Mouse (Mus musculus): ENCODE results near the gene Stum. TPM values are rescaled to one million over a fixed set of nuclear protein-coding genes. Genes with fewer than 3 reads are reported as not detected.

The Stum gene
- total and polyA plus RNA-seq, 3 experiments = 0.11 TPM; not detected in 2

- DNase-seq (ENCODE audit: low spot score) (no peak), ATAC-seq (ENCODE audit: extremely low read depth, insufficient number of reproducible peaks, low FRiP score, poor library complexity, severe bottlenecking) (no peak)
- Histone ChIP-seq H3K36me3 (replicated peaks) (peaks cover 54% of the 10 kb centered on the region), H3K27me3 (ENCODE audit: insufficient read depth, low read length) (no peaks in the 10 kb centered on the region), H3K4me1 (ENCODE audit: insufficient read depth, low read depth, low read length) (peaks cover 27% of the 10 kb centered on the region), H3K9me3 (replicated peaks) (no peaks in the 10 kb centered on the region), H3K4me3 (ENCODE audit: low read depth, low read length) (no peak overlapping the region)
- TF ChIP-seq POLR2AphosphoS5 (IDR thresholded peaks at IDR 0.05; ENCODE audit: insufficient replicate concordance, low read depth, low read length) (no peak), CTCF (IDR thresholded peaks at IDR 0.05; ENCODE audit: low read depth, low read length) (no peak), GATA1 (IDR thresholded peaks at IDR 0.05; ENCODE audit: borderline replicate concordance, low read length) (no peak), GATA2 (IDR thresholded peaks at IDR 0.05; ENCODE audit: borderline replicate concordance, low read depth, low read length) (no peak), TAL1 (conservative IDR thresholded peaks at IDR 0.05; ENCODE audit: low read depth, low read length) (no peak)
Measured at GRCm38 (mm10) chr1:180403694-180404606, 79.4 kb downstream of the Stum start.

DNA sequence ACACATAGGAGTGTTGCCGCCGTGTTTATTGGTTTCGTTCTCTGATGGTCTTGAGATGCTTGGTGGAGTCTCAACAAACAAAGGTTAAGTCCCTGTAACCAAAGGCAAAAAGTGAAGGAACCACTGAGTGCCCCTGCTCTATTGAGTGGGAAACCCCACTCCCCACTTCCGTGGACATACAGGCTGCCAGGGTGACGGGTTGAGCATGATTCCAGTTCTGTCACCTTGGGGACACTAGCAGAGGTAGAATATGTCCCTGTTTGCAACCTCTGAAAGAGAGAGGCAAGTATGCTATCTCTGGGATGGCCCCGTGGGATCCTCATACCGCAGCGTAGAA lies 80.0 kb downstream of the Stum start:
- no peak for ATAC-seq (ENCODE audit: extremely low read depth, insufficient number of reproducible peaks, low FRiP score, poor library complexity, severe bottlenecking)
- Histone ChIP-seq H3K4me1 (ENCODE audit: insufficient read depth, low read depth, low read length) (peaks cover 27% of the 10 kb centered on the region), H3K4me3 (ENCODE audit: low read depth, low read length) (no peak overlapping the region), H3K9me3 (replicated peaks) (no peaks in the 10 kb centered on the region), H3K36me3 (replicated peaks) (peaks cover 50% of the 10 kb centered on the region), H3K27me3 (ENCODE audit: insufficient read depth, low read length) (no peaks in the 10 kb centered on the region)
- no peak for DNase-seq (ENCODE audit: low spot score)
- TF ChIP-seq POLR2AphosphoS5 (IDR thresholded peaks at IDR 0.05; ENCODE audit: insufficient replicate concordance, low read depth, low read length) = no peak
- no peak for TF ChIP-seq CTCF (IDR thresholded peaks at IDR 0.05; ENCODE audit: low read depth, low read length)
- TF ChIP-seq GATA2 (IDR thresholded peaks at IDR 0.05; ENCODE audit: borderline replicate concordance, low read depth, low read length) = no peak
- TF ChIP-seq TAL1 (conservative IDR thresholded peaks at IDR 0.05; ENCODE audit: low read depth, low read length) = no peak
- TF ChIP-seq GATA1 (IDR thresholded peaks at IDR 0.05; ENCODE audit: borderline replicate concordance, low read length) = no peak

GRCm38 (mm10) chr1:180402481-180403081 lies 80.7 kb downstream of the Stum start:
- H3K27me3 ChIP-seq (ENCODE audit: insufficient read depth, low read length) = no peaks in the 10 kb centered on the region
- no peak for ATAC-seq (ENCODE audit: extremely low read depth, insufficient number of reproducible peaks, low FRiP score, poor library complexity, severe bottlenecking)
- no peaks in the 10 kb centered on the region for H3K9me3 ChIP-seq (replicated peaks)
- H3K4me1 ChIP-seq (ENCODE audit: insufficient read depth, low read depth, low read length) = peaks cover 27% of the 10 kb centered on the region
- no peak for DNase-seq (ENCODE audit: low spot score)
- peaks cover 45% of the 10 kb centered on the region for H3K36me3 ChIP-seq (replicated peaks)
- no peak for TF ChIP-seq GATA1 (IDR thresholded peaks at IDR 0.05; ENCODE audit: borderline replicate concordance, low read length)
- TF ChIP-seq TAL1 (conservative IDR thresholded peaks at IDR 0.05; ENCODE audit: low read depth, low read length) = no peak
- no peak overlapping the region for H3K4me3 ChIP-seq (ENCODE audit: low read depth, low read length)

DNA sequence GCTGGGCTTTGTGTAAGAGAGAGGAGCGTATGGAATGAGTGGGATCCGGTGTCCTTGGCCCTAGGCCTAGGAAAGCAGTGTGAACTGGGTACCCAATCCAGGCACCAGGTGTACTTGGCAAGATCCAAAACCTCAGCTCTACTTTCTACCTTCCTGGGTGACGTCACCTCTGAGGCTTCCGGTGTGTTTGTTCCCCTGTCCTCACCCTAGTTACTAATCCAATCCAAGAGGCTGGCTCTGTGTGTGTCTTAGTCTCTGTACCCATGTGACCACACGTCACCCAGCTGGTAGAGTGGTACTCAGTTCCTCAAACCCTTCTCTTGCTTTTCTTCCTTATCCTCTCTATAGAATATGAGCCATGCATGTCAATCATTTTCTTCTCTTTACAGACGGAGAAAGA lies 81.6 kb downstream of the Stum start:
- no peaks in the 10 kb centered on the region for H3K27me3 ChIP-seq (ENCODE audit: insufficient read depth, low read length)
- no peak for DNase-seq (ENCODE audit: low spot score)
- H3K9me3 ChIP-seq (replicated peaks) = no peaks in the 10 kb centered on the region
- no peak for TF ChIP-seq TAL1 (conservative IDR thresholded peaks at IDR 0.05; ENCODE audit: low read depth, low read length)
- no peak for TF ChIP-seq CTCF (IDR thresholded peaks at IDR 0.05; ENCODE audit: low read depth, low read length)
- TF ChIP-seq GATA2 (IDR thresholded peaks at IDR 0.05; ENCODE audit: borderline replicate concordance, low read depth, low read length) = no peak
- TF ChIP-seq POLR2AphosphoS5 (IDR thresholded peaks at IDR 0.05; ENCODE audit: insufficient replicate concordance, low read depth, low read length) = no peak
- TF ChIP-seq GATA1 (IDR thresholded peaks at IDR 0.05; ENCODE audit: borderline replicate concordance, low read length) = no peak
- peaks cover 46% of the 10 kb centered on the region for H3K36me3 ChIP-seq (replicated peaks)
- ATAC-seq (ENCODE audit: extremely low read depth, insufficient number of reproducible peaks, low FRiP score, poor library complexity, severe bottlenecking) = no peak
- H3K4me3 ChIP-seq (ENCODE audit: low read depth, low read length) = no peak overlapping the region
- peaks cover 22% of the 10 kb centered on the region for H3K4me1 ChIP-seq (ENCODE audit: insufficient read depth, low read depth, low read length)

DNA sequence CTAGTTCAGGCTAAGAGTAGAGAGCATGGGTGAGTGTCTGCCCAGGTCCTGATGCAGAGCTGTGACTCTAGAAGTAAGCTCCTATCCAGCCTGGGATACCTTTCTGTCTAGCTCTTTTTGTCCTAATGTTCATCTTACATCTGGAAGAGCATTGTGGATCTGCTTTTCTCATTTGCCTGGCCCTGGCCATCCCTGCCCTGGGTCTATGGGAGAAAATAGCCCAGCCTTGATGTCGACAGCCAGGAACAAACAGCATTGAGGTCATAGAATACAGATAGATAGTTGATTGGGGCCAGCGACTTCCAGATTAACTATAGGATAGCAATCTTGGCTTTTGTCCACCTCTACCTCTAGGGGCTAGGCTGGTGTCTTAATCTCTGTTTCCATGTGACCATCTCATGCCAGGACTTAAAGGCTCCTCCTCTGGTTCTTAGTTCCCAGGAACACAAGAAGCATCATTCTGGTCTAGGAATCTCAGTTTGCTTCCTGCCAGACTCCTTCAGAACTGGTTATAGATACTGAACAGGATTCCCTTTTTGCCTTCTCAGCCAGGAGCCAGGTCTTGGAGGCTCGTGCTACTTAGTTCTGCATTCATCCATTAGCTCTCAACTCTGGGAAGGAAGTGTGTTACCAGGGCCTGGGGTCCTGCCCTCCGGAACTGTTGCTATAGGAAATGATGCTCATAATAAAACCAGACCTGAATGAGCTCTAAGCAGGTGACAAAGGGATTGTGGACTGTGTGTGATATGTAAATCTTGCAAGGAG lies 82.4 kb downstream of the Stum start:
- Histone ChIP-seq H3K4me3 (ENCODE audit: low read depth, low read length) (no peak overlapping the region), H3K27me3 (ENCODE audit: insufficient read depth, low read length) (no peaks in the 10 kb centered on the region), H3K4me1 (ENCODE audit: insufficient read depth, low read depth, low read length) (peaks cover 19% of the 10 kb centered on the region), H3K36me3 (replicated peaks) (peaks cover 40% of the 10 kb centered on the region), H3K9me3 (replicated peaks) (no peaks in the 10 kb centered on the region)
- ATAC-seq (ENCODE audit: extremely low read depth, insufficient number of reproducible peaks, low FRiP score, poor library complexity, severe bottlenecking) (no peak), DNase-seq (ENCODE audit: low spot score) (no peak)
- TF ChIP-seq GATA2 (IDR thresholded peaks at IDR 0.05; ENCODE audit: borderline replicate concordance, low read depth, low read length) (no peak), CTCF (IDR thresholded peaks at IDR 0.05; ENCODE audit: low read depth, low read length) (no peak), GATA1 (IDR thresholded peaks at IDR 0.05; ENCODE audit: borderline replicate concordance, low read length) (no peak), POLR2AphosphoS5 (IDR thresholded peaks at IDR 0.05; ENCODE audit: insufficient replicate concordance, low read depth, low read length) (no peak)

GRCm38 (mm10) chr1:180398446-180398845 lies 84.9 kb downstream of the Stum start:
- Histone ChIP-seq H3K27me3 (ENCODE audit: insufficient read depth, low read length) (no peaks in the 10 kb centered on the region), H3K4me3 (ENCODE audit: low read depth, low read length) (no peak overlapping the region), H3K9me3 (replicated peaks) (no peaks in the 10 kb centered on the region), H3K4me1 (ENCODE audit: insufficient read depth, low read depth, low read length) (peaks cover 7% of the 10 kb centered on the region), H3K36me3 (replicated peaks) (peaks cover 45% of the 10 kb centered on the region)
- ATAC-seq (ENCODE audit: extremely low read depth, insufficient number of reproducible peaks, low FRiP score, poor library complexity, severe bottlenecking) = no peak
- no peak for TF ChIP-seq TAL1 (conservative IDR thresholded peaks at IDR 0.05; ENCODE audit: low read depth, low read length)
- no peak for DNase-seq (ENCODE audit: low spot score)
